Mouse (Mus musculus) small intestine, adult 2 months (tissue): Measurements from ENCODE around the gene Padi3. TPM values are rescaled to one million over a fixed set of nuclear protein-coding genes. Genes with fewer than 3 reads are reported as not detected.

Experiments used
- H3K27ac ChIP-seq: fragments of 200-500 bp; 2 replicates; pipeline ENCODE4 v1.5.1; 2012; ENCODE audit warnings: low read depth, low read length, control low read depth, inconsistent platforms; ENCODE audit not compliant: insufficient read depth
- H3K27me3 ChIP-seq: fragments of 200-500 bp; 2 replicates; pipeline ENCODE4 v1.6.1; 2012; ENCODE audit warnings: mild to moderate bottlenecking, moderate library complexity, low read length, inconsistent platforms; ENCODE audit not compliant: control insufficient read depth, insufficient read depth
- H3K36me3 ChIP-seq: fragments of 200-500 bp; 2 replicates; pipeline ENCODE4 v1.6.1; 2012; ENCODE audit warnings: mild to moderate bottlenecking, low read length, control low read depth, inconsistent platforms; ENCODE audit not compliant: control insufficient read depth, insufficient read depth
- H3K4me1 ChIP-seq: fragments of 200-500 bp; 2 replicates; pipeline ENCODE4 v1.6.1; 2012; ENCODE audit warnings: low read length, inconsistent platforms, mixed read lengths; ENCODE audit not compliant: control insufficient read depth, insufficient read depth, insufficient read length
- H3K4me3 ChIP-seq: fragments of 200-500 bp; 2 replicates; pipeline ENCODE4 v1.5.1; 2012; ENCODE audit warnings: low read depth, mild to moderate bottlenecking, control low read depth, inconsistent platforms, low read length, moderate library complexity
- CTCF ChIP-seq: fragments of 200-500 bp; IDR thresholded peaks from 2 replicates; pipeline ENCODE4 v1.5.1; 2012; ENCODE audit warnings: low read depth, mild to moderate bottlenecking, control low read depth, inconsistent platforms, low read length, moderate library complexity, mixed read lengths; ENCODE audit not compliant: insufficient replicate concordance, insufficient read length; ENCODE audit errors: extremely low read depth
- POLR2A ChIP-seq: fragments of 200-500 bp; IDR thresholded peaks from 2 replicates; pipeline ENCODE4 v1.6.1; 2012; ENCODE audit warnings: low read depth, mild to moderate bottlenecking, control low read depth, inconsistent platforms, low read length, moderate library complexity
- WGBS: fragments of 180-500 bp; shearing (Covaris S2); methylation state at CpG from one replicate; pipeline ENCODE4 v1.1.7; 2018; 5-methylcytosine and 5-hydroxymethylcytosine counted together
- polyA plus RNA-seq: library from polyadenylated mRNA; depleted of rRNA; stranded (reverse); fragments of >200 nt; gene quantifications from 2 replicates; pipeline ENCODE4 v1.2.3, GENCODE M21; 2012

The Padi3 gene
- polyA plus RNA-seq, 1 experiment = not detected

- H3K36me3 ChIP-seq = no peaks in the 10 kb centered on the region
- H3K27me3 ChIP-seq = no peaks in the 10 kb centered on the region
- H3K27ac ChIP-seq = no peak overlapping the region
- TF ChIP-seq POLR2A (no peak), CTCF (no peak)
- 72% methylated on average over 6 of the region's 6 CpGs for WGBS
- H3K4me1 ChIP-seq = no peaks in the 10 kb centered on the region
- H3K4me3 ChIP-seq = no peak overlapping the region
These were observed 24.0 kb upstream of the Padi3 start for GRCm38 (mm10) chr4:140834327-140834934.

- no peak overlapping the region for H3K4me3 ChIP-seq
- no peak overlapping the region for H3K27ac ChIP-seq
- H3K36me3 ChIP-seq = no peaks in the 10 kb centered on the region
- no peaks in the 10 kb centered on the region for H3K4me1 ChIP-seq
- no peaks in the 10 kb centered on the region for H3K27me3 ChIP-seq
- TF ChIP-seq CTCF = no peak
- TF ChIP-seq POLR2A = no peak
- WGBS = 54% methylated on average over 8 of the region's 8 CpGs
These were observed 22.4 kb upstream of the Padi3 start for GRCm38 (mm10) chr4:140832821-140833220.

- TF ChIP-seq CTCF = no peak
- no peak for TF ChIP-seq POLR2A
- 73% methylated on average over 4 of the region's 4 CpGs for WGBS
These were observed 21.4 kb upstream of the Padi3 start for GRCm38 (mm10) chr4:140831808-140832207.

GRCm38 (mm10) chr4:140827237-140827636 is 16.8 kb upstream of the Padi3 start:
- WGBS = 35% methylated on average over 3 of the region's 3 CpGs
- TF ChIP-seq CTCF (no peak), POLR2A (no peak)
- no peaks in the 10 kb centered on the region for H3K4me1 ChIP-seq
- no peak overlapping the region for H3K4me3 ChIP-seq
- H3K27me3 ChIP-seq = no peaks in the 10 kb centered on the region
- H3K27ac ChIP-seq = no peak overlapping the region
- no peaks in the 10 kb centered on the region for H3K36me3 ChIP-seq

More at GRCm38 (mm10) chr4:140831808-140832207, 21.4 kb upstream of the Padi3 start:
- no peaks in the 10 kb centered on the region for H3K4me1 ChIP-seq
- H3K27me3 ChIP-seq = no peaks in the 10 kb centered on the region
- H3K27ac ChIP-seq = no peak overlapping the region
- no peaks in the 10 kb centered on the region for H3K36me3 ChIP-seq
- no peak overlapping the region for H3K4me3 ChIP-seq

GRCm38 (mm10) chr4:140825942-140826341 is 15.5 kb upstream of the Padi3 start:
- TF ChIP-seq CTCF (no peak), POLR2A (no peak)
- Histone ChIP-seq H3K27ac (no peak overlapping the region), H3K4me1 (no peaks in the 10 kb centered on the region), H3K36me3 (no peaks in the 10 kb centered on the region), H3K27me3 (no peaks in the 10 kb centered on the region), H3K4me3 (no peak overlapping the region)
- 51% methylated on average over 11 of the region's 11 CpGs for WGBS

- Histone ChIP-seq H3K4me3 (no peak overlapping the region), H3K27me3 (no peaks in the 10 kb centered on the region), H3K36me3 (no peaks in the 10 kb centered on the region), H3K27ac (no peak overlapping the region), H3K4me1 (no peaks in the 10 kb centered on the region)
- WGBS = 64% methylated on average over 5 of the region's 5 CpGs
- TF ChIP-seq CTCF (no peak; the same call in 1 of the 2 replicates), POLR2A (no peak)
These were observed 11.5 kb upstream of the Padi3 start for GRCm38 (mm10) chr4:140821988-140822387.

GRCm38 (mm10) chr4:140817413-140817812 is 7.0 kb upstream of the Padi3 start:
- Histone ChIP-seq H3K27ac (no peak overlapping the region), H3K27me3 (no peaks in the 10 kb centered on the region), H3K4me3 (no peak overlapping the region), H3K4me1 (peaks cover 12% of the 10 kb centered on the region), H3K36me3 (no peaks in the 10 kb centered on the region)
- WGBS = 93% methylated on average over 8 of the region's 8 CpGs
- TF ChIP-seq CTCF = no peak
- TF ChIP-seq POLR2A = no peak
